Mouse (Mus musculus): Measurements from ENCODE around the gene Rnf115.

DNA sequence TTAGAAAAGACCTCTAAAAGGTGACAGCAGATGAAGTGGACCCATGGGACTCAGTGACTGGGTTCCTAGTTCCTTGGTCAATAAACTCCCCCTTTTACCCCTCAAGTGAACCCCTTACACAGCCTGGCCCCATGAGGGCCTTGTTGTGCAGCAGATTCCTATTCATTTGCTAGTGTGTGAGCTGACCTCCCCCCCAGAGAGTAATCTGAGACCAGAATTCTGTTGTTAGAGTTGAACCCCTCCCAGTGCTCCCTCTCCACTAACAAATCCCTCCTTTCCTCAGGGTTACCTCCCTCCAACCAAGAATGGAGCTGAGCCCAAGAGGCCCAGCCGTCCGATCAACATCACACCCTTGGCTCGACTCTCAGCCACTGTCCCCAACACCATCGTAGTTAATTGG, 26.5 kb upstream of the Rnf115 start:
- TF ChIP-seq CTCF (IDR thresholded peaks at IDR 0.05; ENCODE audit: control insufficient read depth, insufficient read depth, insufficient read length) (no peak), USF1 (IDR thresholded peaks at IDR 0.05; ENCODE audit: low read depth) (no peak), CEBPB (IDR thresholded peaks at IDR 0.05; ENCODE audit: low read depth) (no peak), MAX (IDR thresholded peaks at IDR 0.05) (no peak), FOSL1 (IDR thresholded peaks at IDR 0.05; ENCODE audit: insufficient read depth, low read length, poor library complexity, severe bottlenecking) (no peak), MYOG (IDR thresholded peaks at IDR 0.05; ENCODE audit: control insufficient read depth, extremely low read depth, insufficient read length) (no peak)
